Mouse (Mus musculus): Measurements from ENCODE around the gene Ppfibp2.

Gene Ppfibp2

DNA sequence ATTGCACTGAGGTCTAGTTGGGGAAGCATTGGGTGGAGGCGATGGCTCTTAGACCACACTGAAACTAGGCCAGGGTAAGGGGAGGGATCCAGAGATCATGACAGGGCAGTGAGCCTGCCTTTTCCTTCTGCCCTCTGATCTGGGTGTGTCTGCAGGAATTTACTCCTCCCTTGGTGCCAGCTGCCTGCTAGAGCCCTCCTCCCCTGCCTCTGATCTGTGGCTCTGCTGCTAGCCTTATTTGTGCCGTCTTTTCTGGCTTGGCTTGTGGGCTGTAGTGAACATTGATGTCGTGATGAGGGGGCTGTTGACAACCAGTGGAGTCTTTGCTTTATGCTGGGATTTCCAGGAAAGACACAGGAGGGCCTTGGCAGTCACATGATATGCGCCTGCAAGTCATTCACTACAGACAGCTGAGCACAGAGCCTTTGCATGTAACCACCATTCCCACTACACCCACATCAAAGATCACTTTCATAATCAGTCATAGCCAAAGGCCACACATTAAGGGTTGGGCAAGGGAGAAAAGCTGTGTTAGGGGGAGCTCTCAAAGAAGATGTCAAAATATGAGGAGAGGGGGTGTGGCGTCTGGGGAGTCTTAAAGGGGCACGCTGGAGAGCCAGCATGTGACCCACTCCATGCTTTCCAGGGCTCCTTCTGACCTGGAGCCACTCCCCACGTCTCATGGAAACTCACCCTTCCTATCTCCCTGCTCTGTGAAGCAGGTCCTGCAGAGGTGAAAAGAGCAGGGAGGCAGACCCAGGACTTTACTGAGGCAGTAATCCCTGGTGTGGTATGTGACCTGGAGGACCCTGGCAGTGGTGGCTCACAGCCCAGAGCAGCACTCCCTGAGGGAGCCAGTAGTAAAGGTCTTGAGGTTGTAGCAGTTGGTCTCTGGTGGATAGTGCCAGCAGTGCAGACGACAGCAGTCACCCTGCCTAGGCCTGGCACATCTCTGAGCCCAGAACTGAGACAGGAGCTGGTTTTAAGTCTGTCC is 69.4 kb downstream of the Ppfibp2 start:
- in situ Hi-C loops (cut with MseI, MboI), result loop anchor here (5.0 kb wide), 1 partner anchor 43 kb away; no protein-coding TSS in a partner anchor

DNA sequence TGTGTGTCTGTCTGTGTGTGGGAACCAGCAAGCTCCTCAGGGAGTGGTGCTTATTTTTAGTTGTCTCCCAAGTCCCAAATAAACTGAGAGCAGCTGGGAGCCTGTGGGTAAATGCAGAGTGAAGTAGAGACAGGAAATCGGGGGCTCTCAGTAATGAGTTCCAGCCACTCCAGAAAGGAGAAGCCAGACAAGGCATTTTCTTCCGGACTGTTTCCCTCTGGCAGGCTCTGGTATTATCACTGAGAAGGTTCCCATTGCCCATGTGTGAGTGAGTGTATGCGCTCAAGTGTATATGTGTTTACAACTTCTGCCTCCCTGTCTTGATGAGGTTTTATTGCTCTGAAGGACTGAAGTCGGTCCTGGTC is 70.2 kb downstream of the Ppfibp2 start:
- in situ Hi-C loops (cut with MseI, MboI), result no loop called here

DNA sequence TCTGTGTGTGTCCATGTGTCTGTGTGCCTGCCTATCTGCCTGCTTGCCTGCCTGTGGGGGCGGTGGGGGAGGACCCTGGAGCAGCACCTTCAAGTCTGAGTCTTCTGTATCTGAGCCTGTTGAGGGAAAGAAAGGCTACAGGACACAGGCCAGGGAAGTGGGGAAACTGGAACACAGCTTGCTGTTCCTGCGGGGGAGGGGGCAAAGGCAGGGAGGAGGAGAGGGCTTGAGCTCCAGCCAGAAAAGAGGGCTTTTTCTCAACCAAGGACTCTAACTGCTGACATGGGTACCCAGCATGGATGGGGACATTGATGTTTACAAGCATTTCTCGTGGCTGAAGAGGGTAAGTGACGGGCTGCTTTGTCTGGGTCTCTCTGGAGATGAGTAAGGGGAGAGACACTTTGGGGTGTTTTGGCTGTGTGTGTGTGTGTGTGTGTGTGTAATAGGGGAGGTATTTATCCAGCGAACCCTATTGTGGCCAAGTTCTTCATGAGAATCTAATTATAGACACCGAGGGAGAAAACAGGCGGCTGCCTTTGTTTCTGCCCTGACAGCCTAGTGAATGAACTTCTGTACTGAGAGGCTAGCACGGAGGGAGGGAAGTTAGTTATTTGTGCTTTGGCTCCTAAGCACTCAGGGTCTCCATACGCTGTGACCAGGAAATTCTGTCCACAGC is 70.7 kb downstream of the Ppfibp2 start:
- in situ Hi-C loops (cut with MseI, MboI), result no loop called here

DNA sequence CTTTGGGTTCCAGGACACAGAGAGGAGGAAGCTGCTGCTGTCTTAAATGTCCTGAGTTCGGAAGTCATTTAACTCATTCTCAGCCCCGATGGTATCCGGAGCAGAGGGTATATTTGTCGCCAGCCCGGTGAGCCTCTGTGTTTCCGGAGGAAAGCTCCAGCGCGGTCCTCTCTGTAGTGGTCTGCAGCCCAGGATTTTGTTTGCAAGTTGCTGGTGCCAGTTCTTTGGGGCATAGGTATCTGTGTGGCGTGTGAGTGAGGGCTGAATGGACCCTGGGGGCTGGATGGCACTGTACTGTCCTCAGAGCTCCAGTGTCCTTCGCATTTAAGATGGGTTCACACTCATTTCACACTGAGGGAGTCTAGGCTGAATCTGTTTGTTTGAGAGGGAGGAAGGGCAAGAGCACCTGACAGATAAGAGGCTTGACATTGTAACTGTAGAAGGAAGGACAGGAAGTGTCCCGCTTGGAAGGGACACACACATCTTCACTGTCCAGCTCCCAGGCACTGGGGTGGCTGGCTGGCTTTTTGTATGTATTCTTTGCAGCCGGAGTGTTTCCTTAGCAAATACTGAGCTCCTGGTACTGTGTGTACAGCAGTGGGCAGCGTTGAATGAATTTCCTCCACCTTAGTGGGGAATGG is 71.4 kb downstream of the Ppfibp2 start:
- in situ Hi-C loops (cut with MseI, MboI), result no loop called here

- in situ Hi-C loops (cut with MseI, MboI), result no loop called here
Measured at GRCm38 (mm10) chr7:107668514-107668913, 73.5 kb downstream of the Ppfibp2 start.

DNA sequence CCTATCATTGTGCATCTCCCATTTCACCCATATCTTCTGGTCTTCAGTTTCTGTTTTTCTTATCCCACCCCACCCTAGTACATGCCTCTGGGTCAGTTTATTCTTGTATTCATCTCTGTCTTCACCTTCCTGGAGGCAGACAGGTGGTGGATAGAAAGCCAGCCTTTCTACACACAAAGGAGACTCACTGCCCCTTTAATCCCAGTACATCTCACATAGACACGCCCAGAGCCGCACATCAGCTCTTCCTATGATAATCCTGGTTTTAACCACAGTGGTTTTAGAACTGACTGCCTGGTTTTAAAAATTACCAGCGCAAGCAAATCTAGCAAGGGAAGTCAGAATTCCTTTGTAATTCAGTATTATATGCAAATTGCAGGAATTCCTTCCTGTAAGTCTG is 80.2 kb downstream of the Ppfibp2 start:
- in situ Hi-C loops (cut with MseI, MboI), result no loop called here

- in situ Hi-C loops (cut with MseI, MboI), result no loop called here
Measured at GRCm38 (mm10) chr7:107680151-107680852, 85.3 kb downstream of the Ppfibp2 start.

DNA sequence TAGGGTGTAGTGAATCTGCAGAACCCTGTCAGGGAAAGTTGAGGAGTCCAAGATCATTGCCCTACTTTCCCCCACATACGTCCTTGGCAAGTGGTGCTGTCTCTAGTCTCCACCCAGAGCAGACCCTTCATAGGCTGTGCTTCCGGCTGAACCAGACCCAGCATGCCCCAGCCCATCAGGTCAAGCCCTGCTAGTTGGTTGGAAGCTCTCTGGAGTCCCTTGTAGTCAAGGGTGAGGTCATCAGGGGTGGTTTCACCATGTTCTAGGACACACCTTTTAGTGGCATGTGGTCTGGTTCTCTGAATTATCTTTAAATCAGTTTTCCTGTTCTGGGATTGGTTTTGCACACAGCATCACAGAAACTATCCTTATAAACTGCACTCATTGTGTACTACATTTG is 86.3 kb downstream of the Ppfibp2 start:
- in situ Hi-C loops (cut with MseI, MboI), result no loop called here

- in situ Hi-C loops (cut with MseI, MboI), result no loop called here
Measured at GRCm38 (mm10) chr7:107683162-107683561, 88.2 kb downstream of the Ppfibp2 start.

- in situ Hi-C loops (cut with MseI, MboI), result no loop called here
Measured at GRCm38 (mm10) chr7:107683622-107684021, 88.6 kb downstream of the Ppfibp2 start.

- in situ Hi-C loops (cut with MseI, MboI), result no loop called here
Measured at GRCm38 (mm10) chr7:107685238-107685954, 90.4 kb downstream of the Ppfibp2 start.

- in situ Hi-C loops (cut with MseI, MboI), result no loop called here
Measured at GRCm38 (mm10) chr7:107685955-107686285, 90.9 kb downstream of the Ppfibp2 start.

- in situ Hi-C loops (cut with MseI, MboI), result no loop called here
Measured at GRCm38 (mm10) chr7:107687412-107687811, 92.4 kb downstream of the Ppfibp2 start.

DNA sequence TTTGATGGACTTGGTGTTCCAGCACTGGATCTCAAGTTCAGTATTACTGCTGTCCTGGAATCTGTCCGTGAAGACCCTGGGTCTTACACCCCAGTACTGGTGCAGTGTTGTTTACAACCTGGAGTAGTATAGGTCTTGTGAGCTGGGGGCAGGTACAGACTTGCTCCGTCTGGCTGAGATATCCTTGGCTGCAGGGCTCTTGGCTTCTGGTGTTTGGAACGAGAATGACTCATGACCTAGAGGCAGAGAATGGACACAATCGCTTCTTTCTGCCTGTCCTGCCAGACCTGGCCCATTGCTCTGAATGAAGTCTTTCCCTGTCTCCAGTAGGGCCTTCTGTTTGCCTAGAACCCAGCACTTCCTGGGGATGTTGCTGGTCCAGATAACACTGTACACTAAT is 93.0 kb downstream of the Ppfibp2 start:
- in situ Hi-C loops (cut with MseI, MboI), result no loop called here

DNA sequence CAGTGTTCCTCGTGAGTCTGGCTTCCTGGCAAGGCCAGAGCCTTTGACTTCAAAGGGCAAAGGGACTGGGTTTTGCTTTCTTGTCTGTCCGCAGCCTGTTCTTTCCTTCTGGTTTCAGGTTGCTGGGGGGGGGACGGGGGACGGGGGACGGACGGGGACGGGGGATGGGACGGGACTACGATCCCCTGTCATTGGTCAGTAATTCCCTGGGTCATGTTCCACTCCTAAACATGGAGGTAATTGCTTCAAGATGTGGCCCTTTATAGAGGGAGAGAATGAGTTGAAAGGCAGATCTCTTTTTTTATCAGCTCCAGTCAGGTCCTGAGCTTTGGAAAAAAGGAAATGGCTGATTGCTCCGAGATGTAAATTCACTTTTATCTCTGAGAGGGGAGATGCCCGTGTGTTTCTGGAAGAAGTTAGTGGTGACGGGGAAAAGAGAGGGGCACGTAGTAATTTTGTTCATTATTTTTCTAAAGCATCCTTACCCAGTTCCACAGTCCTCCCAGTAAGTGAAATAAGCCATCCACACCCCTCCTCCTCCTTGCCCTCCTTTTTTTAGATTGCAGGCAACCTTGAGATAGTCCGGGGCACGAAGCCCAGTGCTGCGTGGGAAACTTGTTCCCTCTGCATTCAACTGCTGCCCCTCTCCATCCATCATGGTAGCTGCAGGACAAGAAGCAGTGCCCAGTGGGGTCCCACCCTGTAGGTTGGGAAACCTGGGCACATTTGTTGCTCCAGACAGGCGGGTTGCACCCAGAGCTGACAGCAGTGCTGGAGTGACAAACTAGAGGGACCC is 95.6 kb downstream of the Ppfibp2 start:
- in situ Hi-C loops (cut with MseI, MboI), result no loop called here

DNA sequence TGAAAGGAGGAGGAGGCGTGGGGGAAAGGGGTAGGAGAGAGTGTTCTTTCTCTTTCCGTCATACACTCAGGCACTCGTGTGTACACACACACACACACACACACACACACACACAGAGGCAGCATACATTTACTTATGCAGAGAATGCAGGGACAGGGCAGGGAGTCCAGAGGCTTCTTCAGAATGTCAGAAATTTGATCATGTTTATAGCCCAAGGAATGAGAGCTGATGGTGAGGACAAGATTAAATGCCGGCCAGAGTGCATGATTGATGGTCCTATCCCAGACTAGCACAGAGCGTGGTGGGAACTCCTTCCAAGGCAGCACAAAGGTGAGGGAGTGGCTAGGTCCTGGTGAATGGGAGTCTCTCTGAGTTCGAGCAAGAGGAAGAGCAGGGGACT is 96.5 kb downstream of the Ppfibp2 start:
- in situ Hi-C loops (cut with MseI, MboI), result no loop called here

- in situ Hi-C loops (cut with MseI, MboI), result no loop called here
Measured at GRCm38 (mm10) chr7:107694254-107694947, 99.4 kb downstream of the Ppfibp2 start.

- in situ Hi-C loops (cut with MseI, MboI), result no loop called here
Measured at GRCm38 (mm10) chr7:107697066-107697465, 102.1 kb downstream of the Ppfibp2 start.

- in situ Hi-C loops (cut with MseI, MboI), result no loop called here
Measured at GRCm38 (mm10) chr7:107699926-107700325, 104.9 kb downstream of the Ppfibp2 start.

GRCm38 (mm10) chr7:107700646-107701045 is 105.6 kb downstream of the Ppfibp2 start:
- in situ Hi-C loops (cut with MseI, MboI), result no loop called here

All from mouse trophoblast stem cell (cell line).